In genomic region chr13:43130161-43130560, GRCm38 (mm10) we compare ENCODE assay signal across 30 mouse cellular contexts. TPM values are rescaled to one million over a fixed set of nuclear protein-coding genes. Genes with fewer than 3 reads are reported as not detected.
A peak's percentile ranks its signal among the peaks of the same experiment; 100 is the strongest.
DNase-seq lines count a peak whose midpoint lies in the region; ATAC-seq lines count a peak whose summit lies in the region.
"Had no signal": no experiment of that assay in that cellular context is flagged by ENCODE, and none has a peak within 500 bp of the region (broad histone marks: within the 10 kb centered on the region; RNA-seq: fewer than 3 reads in every experiment).

No protein-coding gene starts in this region.

- H3K4me1 ChIP-seq in hindbrain, embryonic 10.5 days (replicated peaks) = peaks cover 17% of the 10 kb centered on the region
- H3K4me1 ChIP-seq in hindbrain, embryonic 11.5 days (replicated peaks; ENCODE audit: control insufficient read depth, insufficient read depth, low read length) = no peaks in the 10 kb centered on the region
- peaks cover 39% of the 10 kb centered on the region for H3K4me1 ChIP-seq in embryonic facial prominence, embryonic 10.5 days
- peaks cover 7% of the 10 kb centered on the region; the same call in 1 of the 2 replicates for H3K4me1 ChIP-seq in embryonic facial prominence, embryonic 14.5 days (ENCODE audit: control insufficient read depth, insufficient read depth, low read length)
- H3K4me1 ChIP-seq in intestine, embryonic 16.5 days (ENCODE audit: control insufficient read depth, insufficient read depth, low read length) = peaks cover 9% of the 10 kb centered on the region
- H3K4me1 ChIP-seq: embryonic facial prominence, embryonic 15.5 days; forebrain, embryonic 12.5 days had no signal

- H3K9me3 ChIP-seq in hindbrain, embryonic 10.5 days = no peaks in the 10 kb centered on the region
- H3K9me3 ChIP-seq in hindbrain, embryonic 11.5 days (ENCODE audit: control insufficient read depth, low read length) = no peaks in the 10 kb centered on the region
- H3K9me3 ChIP-seq in embryonic facial prominence, embryonic 10.5 days = no peaks in the 10 kb centered on the region
- no peaks in the 10 kb centered on the region for H3K9me3 ChIP-seq in embryonic facial prominence, embryonic 14.5 days (ENCODE audit: control insufficient read depth, low read length)
- H3K9me3 ChIP-seq in intestine, embryonic 16.5 days (ENCODE audit: control insufficient read depth, low read length) = no peaks in the 10 kb centered on the region
- H3K9me3 ChIP-seq: embryonic facial prominence, embryonic 15.5 days; forebrain, embryonic 12.5 days; forebrain, embryonic 15.5 days; G1E had no signal

- WGBS in hindbrain, embryonic 10.5 days = 56% methylated on average over 6 of the region's 6 CpGs
- WGBS in hindbrain, embryonic 11.5 days = 67% methylated on average over 6 of the region's 6 CpGs
- 49% methylated on average over 6 of the region's 6 CpGs for WGBS in embryonic facial prominence, embryonic 10.5 days
- WGBS in embryonic facial prominence, embryonic 14.5 days = 31% methylated on average over 6 of the region's 6 CpGs
- WGBS in intestine, embryonic 16.5 days = 74% methylated on average over 6 of the region's 6 CpGs

- no peak for ATAC-seq in hindbrain, embryonic 11.5 days (ENCODE audit: low FRiP score)
- 0 out of 2 replicates have a peak, but pooled peaks have one; percentile 8 for ATAC-seq in embryonic facial prominence, embryonic 14.5 days (ENCODE audit: low read depth)
- no peak for ATAC-seq in intestine, embryonic 16.5 days
- ATAC-seq in erythroblast, adult 5-6 weeks (replicated peaks; ENCODE audit: low FRiP score, poor library complexity, severe bottlenecking) = no peak
- ATAC-seq: forebrain, embryonic 15.5 days; hindbrain, postnatal 0 days; inflammation-experienced regulatory T-cells, adult 6 months; intestine, postnatal 0 days; Patski had no signal

- H3K27ac ChIP-seq in hindbrain, embryonic 10.5 days = no peak overlapping the region
- no peak overlapping the region for H3K27ac ChIP-seq in hindbrain, embryonic 11.5 days (ENCODE audit: low read depth, low read length)
- H3K27ac ChIP-seq in embryonic facial prominence, embryonic 10.5 days (replicated peaks) = no peak overlapping the region
- H3K27ac ChIP-seq in embryonic facial prominence, embryonic 14.5 days (replicated peaks; ENCODE audit: low read depth, low read length) = no peak overlapping the region
- H3K27ac ChIP-seq in intestine, embryonic 16.5 days (ENCODE audit: low read length) = no peak overlapping the region
- H3K27ac ChIP-seq: embryonic facial prominence, embryonic 15.5 days; forebrain, embryonic 12.5 days; forebrain, embryonic 15.5 days; hindbrain, embryonic 14.5 days; hindbrain, postnatal 0 days had no signal

- DNase-seq in embryo, embryonic 11 days = peak; percentile 47
- DNase-seq in embryo, embryonic 10 days (ENCODE audit: low spot score) = no peak
- peak; percentile 14 for DNase-seq in hindbrain, embryonic 10.5 days (ENCODE audit: low spot score)
- DNase-seq in hindbrain, embryonic 11.5 days (ENCODE audit: low spot score) = no peak
- DNase-seq in embryonic facial prominence, embryonic 10.5 days (ENCODE audit: low spot score) = peak; percentile 38
- DNase-seq in embryonic facial prominence, embryonic 14.5 days (ENCODE audit: low spot score) = no peak
- DNase-seq: adrenal gland, postnatal 10 days; adrenal gland, postnatal 36 days; B cell, adult 2 months; cerebellum, adult 18-20 months; cerebellum, adult 9-10 months; cerebellum, postnatal 14 days; gastrocnemius, postnatal 10 days; gastrocnemius, postnatal 36 days; heart, postnatal 10 days; kidney, adult 8-10 months had no signal

- H3K27me3 ChIP-seq in hindbrain, embryonic 10.5 days (ENCODE audit: insufficient read depth, poor library complexity, severe bottlenecking) = no peaks in the 10 kb centered on the region
- H3K27me3 ChIP-seq in hindbrain, embryonic 11.5 days (ENCODE audit: control insufficient read depth, insufficient read depth, low read length) = no peaks in the 10 kb centered on the region
- no peaks in the 10 kb centered on the region for H3K27me3 ChIP-seq in embryonic facial prominence, embryonic 10.5 days (replicated peaks; ENCODE audit: low read depth, poor library complexity, severe bottlenecking)
- no peaks in the 10 kb centered on the region for H3K27me3 ChIP-seq in embryonic facial prominence, embryonic 14.5 days (replicated peaks; ENCODE audit: control insufficient read depth, insufficient read depth, low read length)
- H3K27me3 ChIP-seq in intestine, embryonic 16.5 days (replicated peaks; ENCODE audit: control insufficient read depth, insufficient read depth, low read length) = no peaks in the 10 kb centered on the region
- H3K27me3 ChIP-seq: CH12.LX; embryonic facial prominence, embryonic 15.5 days; forebrain, embryonic 12.5 days; forebrain, embryonic 15.5 days; Patski had no signal

- H3K36me3 ChIP-seq in hindbrain, embryonic 10.5 days = peaks cover 3% of the 10 kb centered on the region; the same call in 1 of the 2 replicates
- H3K36me3 ChIP-seq in hindbrain, embryonic 11.5 days (ENCODE audit: control insufficient read depth, insufficient read depth, low read length) = no peaks in the 10 kb centered on the region
- no peaks in the 10 kb centered on the region for H3K36me3 ChIP-seq in embryonic facial prominence, embryonic 10.5 days (replicated peaks)
- H3K36me3 ChIP-seq in embryonic facial prominence, embryonic 14.5 days (ENCODE audit: control insufficient read depth, insufficient read depth, low read length) = no peaks in the 10 kb centered on the region
- no peaks in the 10 kb centered on the region for H3K36me3 ChIP-seq in intestine, embryonic 16.5 days (ENCODE audit: control insufficient read depth, insufficient read depth, low read length)
- H3K36me3 ChIP-seq: embryonic facial prominence, embryonic 15.5 days; forebrain, embryonic 12.5 days; G1E had no signal

- no peak overlapping the region for H3K4me2 ChIP-seq in hindbrain, embryonic 11.5 days (replicated peaks; ENCODE audit: low read depth, low read length)
- no peak overlapping the region for H3K4me2 ChIP-seq in embryonic facial prominence, embryonic 14.5 days (ENCODE audit: low read depth, low read length)
- no peak overlapping the region for H3K4me2 ChIP-seq in intestine, embryonic 16.5 days (ENCODE audit: low read depth, low read length)
- H3K4me2 ChIP-seq: embryonic facial prominence, embryonic 15.5 days; forebrain, embryonic 12.5 days; forebrain, embryonic 15.5 days; heart, embryonic 11.5 days; hindbrain, embryonic 14.5 days had no signal

- no peak overlapping the region for H3K4me3 ChIP-seq in hindbrain, embryonic 10.5 days
- H3K4me3 ChIP-seq in hindbrain, embryonic 11.5 days (ENCODE audit: low read depth, low read length) = no peak overlapping the region
- no peak overlapping the region for H3K4me3 ChIP-seq in embryonic facial prominence, embryonic 10.5 days
- H3K4me3 ChIP-seq in embryonic facial prominence, embryonic 14.5 days (ENCODE audit: low read depth, low read length) = no peak overlapping the region
- H3K4me3 ChIP-seq in intestine, embryonic 16.5 days (ENCODE audit: low read length) = no peak overlapping the region
- H3K4me3 ChIP-seq: embryonic facial prominence, embryonic 15.5 days; erythroblast, embryonic 14.5 days; forebrain, embryonic 12.5 days; forebrain, embryonic 15.5 days had no signal

- H3K9ac ChIP-seq in hindbrain, embryonic 11.5 days (ENCODE audit: low read depth, low read length) = no peak overlapping the region
- no peak overlapping the region for H3K9ac ChIP-seq in embryonic facial prominence, embryonic 14.5 days (ENCODE audit: low read depth, low read length)
- no peak overlapping the region for H3K9ac ChIP-seq in intestine, embryonic 16.5 days (ENCODE audit: low read depth, low read length)
- H3K9ac ChIP-seq: embryonic facial prominence, embryonic 15.5 days; forebrain, embryonic 12.5 days; forebrain, embryonic 15.5 days; hindbrain, embryonic 14.5 days had no signal

RNA-seq across cellular contexts. Expression of gene Tbc1d7, which starts 41.1 kb away (rescaled TPM):
- polyA plus RNA-seq in hindbrain, embryonic 10.5 days (2016; fragmentation: Nextera tagmentation; extraction: Ambion mirVana) = 62.8 and 73.2 TPM in 2 replicates
- 71.3 and 74.8 TPM in 2 replicates for polyA plus RNA-seq in hindbrain, embryonic 11.5 days (2014; fragmentation: Nextera tagmentation; extraction: Ambion mirVana)
- 62.9 and 64.8 TPM in 2 replicates for polyA plus RNA-seq in embryonic facial prominence, embryonic 10.5 days (2016; fragmentation: Nextera tagmentation; extraction: Ambion mirVana)
- polyA plus RNA-seq in embryonic facial prominence, embryonic 14.5 days (2014; fragmentation: Nextera tagmentation; extraction: Ambion mirVana) = 45.9 and 55.1 TPM in 2 replicates
- polyA plus RNA-seq in intestine, embryonic 16.5 days (2015; fragmentation: Nextera tagmentation; extraction: Ambion mirVana) = 28.0 and 33.9 TPM in 2 replicates
- total RNA-seq in erythroblast, adult 5-6 weeks (2015; ENCODE audit: low replicate concordance) = 6.5 and 10.0 TPM in 2 replicates
- 4.7 and 6.7 TPM in 2 replicates for total RNA-seq in erythroblast, adult 5-6 weeks (2017; ENCODE audit: low replicate concordance)

Comparison
In these comparisons a context has a peak if more than half of its experiments do, and no peak if none do; other contexts are left out.
1. DNase-seq: peak in embryo, embryonic 11 days (single experiment), hindbrain, embryonic 10.5 days (single experiment) and embryonic facial prominence, embryonic 10.5 days (single experiment); none in embryo, embryonic 10 days (single experiment), hindbrain, embryonic 11.5 days (single experiment) and embryonic facial prominence, embryonic 14.5 days (single experiment).